Mouse (Mus musculus) brain, embryonic 18.5 days (tissue): ENCODE data around the gene Retn.
A peak's percentile ranks its signal among the peaks of the same experiment; 100 is the strongest.

Experiments
- DNase-seq: peaks from one replicate; pipeline ENCODE4 v3.0.0-alpha.2; 2012; ENCODE audit warnings: low read depth, low spot score

The Retn gene

DNA sequence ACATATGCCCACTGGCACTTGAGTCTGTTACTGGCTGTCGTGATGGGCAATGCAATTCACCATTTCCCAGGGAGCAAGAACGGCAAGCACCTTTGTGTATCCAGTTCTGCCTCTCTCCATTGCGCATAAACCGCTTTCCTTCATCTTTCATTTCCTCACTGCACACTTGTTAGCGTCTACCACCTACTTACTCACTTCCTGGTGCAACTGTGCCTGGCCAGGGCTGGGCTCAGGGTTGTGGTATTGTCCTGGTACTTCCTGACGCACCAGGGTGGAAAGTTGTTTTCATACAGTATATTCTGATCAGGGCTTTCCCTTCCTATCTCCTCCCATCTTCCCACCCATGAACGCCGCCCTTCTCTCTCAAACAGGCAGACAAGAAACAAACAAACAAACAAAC lies 5.3 kb downstream of the Retn start:
- DNase-seq, result no peak

DNA sequence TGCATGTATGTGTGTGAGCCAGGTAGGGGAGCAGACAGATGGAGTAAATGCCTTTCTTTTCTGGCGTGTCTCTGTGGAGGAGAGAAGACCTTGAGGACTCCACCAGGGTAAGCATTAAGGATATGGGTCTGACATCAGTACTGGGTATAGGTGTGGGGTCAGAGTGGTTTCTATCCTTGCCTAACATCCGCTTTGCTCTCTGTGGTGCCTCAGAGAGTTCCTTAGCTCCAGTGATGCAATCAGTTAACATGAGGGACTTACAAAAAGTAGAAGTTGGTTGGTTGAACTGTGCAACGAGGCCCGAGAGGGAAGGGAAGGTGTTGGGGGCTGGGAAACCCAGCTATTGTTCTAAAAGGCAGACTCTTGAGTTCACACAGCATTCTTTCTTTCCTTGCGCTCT lies 8.8 kb downstream of the Retn start:
- DNase-seq, result no peak

DNA sequence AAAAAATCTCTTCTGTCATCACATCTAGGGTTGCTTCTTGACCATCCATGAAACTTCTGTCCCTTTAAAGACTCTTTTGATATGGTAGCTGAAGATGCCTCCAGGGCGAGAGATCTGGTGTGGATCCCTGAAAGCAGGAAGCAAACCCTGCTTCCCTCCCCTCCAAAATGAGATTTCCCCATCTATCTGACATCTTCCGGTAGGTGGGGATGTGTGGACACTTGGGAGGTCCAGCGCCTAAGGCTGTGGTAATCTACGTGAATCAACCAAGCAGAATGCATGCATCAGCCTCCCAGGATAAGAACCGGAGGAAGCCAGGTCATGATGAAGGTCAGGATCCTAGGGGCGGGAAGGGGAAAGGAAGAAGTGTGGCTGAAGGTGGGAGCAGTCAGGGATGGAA lies 9.9 kb downstream of the Retn start, which contains the start of gene Mcemp1:
Mcemp1 (plus strand) TSS at position 248 of the 400 bp plus-strand sequence.
- no peak for DNase-seq

DNA sequence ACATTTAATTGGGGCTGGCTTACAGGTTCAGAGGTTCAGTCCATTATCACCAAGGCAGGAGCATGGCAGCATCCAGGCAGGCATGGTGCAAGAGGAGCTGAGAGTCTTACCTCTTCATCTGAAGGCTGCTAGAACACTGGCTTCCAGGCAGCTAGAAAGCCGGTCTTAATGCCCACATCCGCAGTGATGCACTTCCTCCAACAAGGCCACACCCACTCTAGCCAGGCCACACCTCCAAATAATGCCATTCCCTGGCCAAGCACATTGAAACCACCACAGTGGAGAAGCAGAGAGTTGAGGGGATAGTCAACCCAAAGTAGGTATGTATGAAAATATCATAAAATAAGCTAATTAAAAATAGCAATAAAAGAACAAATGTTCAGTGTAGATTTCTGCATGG lies 14.8 kb downstream of the Retn start:
- DNase-seq, result no peak

DNA sequence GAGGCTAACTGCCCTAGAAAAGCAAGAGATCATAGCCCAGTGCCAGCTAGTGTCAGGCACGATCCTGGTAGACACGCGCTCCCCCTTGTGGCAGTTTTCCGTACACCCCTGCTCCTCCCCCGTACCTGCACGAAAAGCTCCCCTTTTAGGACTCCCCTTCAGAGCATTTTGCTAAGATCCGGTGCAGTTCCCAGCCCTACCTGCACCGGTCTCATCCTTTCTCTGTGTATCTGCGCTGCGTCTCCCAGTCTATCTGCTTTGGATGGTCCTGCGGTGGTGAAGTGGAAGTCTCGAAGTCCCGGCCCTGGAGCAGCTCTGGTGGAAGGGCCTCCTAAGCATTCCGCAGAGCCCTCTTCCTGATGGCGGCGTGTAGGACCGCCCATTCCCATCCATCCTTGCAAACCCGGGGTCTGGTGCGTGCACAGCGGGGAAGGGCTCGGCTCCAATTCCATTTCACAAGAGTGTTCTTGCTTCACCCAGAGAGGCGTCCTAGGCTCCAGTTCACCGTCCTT lies 16.5 kb downstream of the Retn start, which contains the start of gene Fcor:
Fcor (minus strand) TSS at position 383 of the 512 bp plus-strand sequence.
- DNase-seq, result peak; percentile 70

DNA sequence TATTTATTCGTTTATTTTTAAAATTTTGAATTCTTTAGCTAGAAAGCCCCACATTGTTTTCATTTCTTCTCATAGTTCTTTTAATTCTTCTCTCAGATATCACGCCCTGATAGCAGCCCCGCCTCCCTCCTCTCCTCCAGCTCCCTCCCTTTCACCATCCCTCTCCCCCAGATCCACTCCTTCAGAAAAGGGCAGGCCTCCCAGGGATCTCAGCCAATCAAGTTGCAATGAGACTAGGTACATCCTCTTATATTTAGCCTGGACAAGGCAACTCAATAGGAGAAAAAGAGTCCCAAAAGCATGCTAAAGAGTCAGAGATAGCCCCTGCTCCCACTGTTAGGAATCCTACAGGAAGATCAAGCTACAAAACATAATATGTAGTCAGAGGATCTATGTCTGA lies 19.1 kb downstream of the Retn start:
- DNase-seq, result no peak

DNA sequence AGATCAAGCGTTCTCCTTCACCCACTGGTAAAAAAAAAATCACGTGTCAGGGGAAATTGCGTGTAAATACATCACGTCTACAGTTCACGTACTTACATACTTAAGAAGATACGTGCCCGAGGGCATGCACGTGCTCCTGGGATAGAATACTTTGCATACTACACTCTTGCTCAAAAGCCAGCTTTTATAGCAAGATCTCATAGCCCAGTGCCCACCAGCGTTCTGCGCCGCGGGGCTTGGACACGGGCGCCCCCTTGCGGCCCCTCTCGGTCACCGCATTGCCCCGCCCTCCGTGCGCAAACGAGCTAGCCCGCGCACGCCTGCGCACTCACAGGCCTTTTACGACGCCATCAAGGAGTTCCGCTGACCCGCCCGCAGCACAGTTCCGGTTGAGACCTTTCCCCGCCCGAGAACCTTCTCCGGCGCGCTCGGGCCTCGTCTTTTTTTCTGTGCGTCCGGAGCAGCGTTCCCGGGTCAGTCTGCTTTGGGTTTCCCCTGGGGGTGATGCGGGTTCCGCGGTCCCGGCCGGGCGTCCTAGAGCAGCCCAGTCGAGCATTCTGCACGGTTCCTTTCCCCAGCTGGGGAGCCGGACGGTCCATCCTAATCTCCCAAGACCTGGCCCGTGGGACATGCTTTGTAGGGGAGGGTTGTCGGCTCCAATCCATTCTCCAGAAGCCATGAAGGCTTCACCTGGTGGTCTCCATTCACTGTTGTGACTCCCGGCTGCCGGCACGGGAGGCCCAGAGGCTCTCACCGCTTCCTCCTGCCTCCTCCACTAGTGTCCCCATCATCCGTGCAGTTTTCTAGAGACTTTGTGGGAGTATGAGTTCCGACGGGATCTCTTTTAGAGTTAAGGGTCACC lies 20.8 kb downstream of the Retn start, which contains the start of gene Trappc5:
Trappc5 (plus strand) TSS at position 169 of the 862 bp plus-strand sequence.
- peak; percentile 84 for DNase-seq

DNA sequence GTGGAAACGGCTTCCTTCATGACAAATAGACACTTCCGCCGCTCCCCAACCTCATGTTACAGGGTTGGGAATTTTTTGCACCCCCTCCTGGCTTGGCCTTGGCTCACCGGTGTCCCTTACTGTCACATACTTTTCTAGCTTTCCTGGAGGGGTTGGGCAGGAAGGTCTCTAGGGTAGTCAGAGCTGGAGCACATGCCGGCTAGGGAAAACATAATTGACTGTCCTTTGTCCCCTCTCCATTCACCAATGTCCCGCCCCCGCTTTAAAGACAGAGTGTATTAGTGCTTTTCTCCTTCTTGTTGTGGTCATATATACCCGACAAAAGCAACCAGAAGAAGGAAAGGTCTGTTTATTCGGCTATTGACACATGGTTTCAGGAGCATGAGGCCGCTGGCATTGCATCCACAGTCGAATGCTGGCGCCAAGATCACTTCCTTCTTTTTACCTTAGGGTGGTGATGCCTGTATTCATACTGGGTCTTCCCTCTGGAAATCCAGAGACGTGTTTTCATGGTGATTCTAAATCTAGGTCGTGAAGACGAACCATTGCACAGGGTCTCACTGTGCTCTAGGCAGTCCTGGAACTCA lies 21.5 kb downstream of the Retn start:
- no peak for DNase-seq

DNA sequence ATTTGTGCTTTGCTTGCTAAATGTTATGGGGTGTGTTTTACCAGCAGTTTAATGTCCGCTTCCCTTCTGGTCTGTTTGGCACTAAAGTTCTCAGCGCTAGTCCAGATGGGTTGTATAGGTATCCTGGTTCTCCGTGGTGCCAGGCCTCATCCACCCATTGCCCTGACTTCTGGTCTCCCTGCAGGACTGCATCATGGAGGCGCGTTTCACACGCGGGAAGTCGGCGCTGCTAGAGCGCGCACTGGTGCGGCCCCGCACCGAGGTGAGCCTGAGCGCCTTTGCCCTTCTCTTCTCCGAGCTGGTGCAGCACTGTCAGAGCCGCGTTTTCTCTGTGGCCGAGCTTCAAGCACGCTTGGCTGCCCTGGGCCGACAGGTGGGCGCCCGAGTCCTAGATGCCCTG lies 23.3 kb downstream of the Retn start:
- DNase-seq, result no peak

DNA sequence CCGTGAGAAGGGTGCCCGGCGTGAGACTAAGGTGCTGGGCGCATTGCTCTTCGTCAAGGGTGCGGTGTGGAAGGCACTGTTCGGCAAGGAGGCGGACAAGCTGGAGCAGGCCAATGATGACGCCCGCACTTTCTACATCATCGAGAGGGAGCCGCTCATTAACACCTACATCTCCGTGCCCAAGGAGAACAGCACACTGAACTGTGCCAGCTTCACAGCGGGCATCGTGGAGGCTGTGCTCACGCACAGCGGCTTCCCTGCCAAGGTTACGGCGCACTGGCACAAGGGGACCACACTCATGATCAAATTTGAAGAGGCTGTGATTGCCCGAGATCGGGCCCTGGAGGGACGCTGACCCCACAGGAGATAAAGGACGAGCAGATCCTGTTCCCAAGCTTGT lies 23.7 kb downstream of the Retn start:
- DNase-seq, result no peak

DNA sequence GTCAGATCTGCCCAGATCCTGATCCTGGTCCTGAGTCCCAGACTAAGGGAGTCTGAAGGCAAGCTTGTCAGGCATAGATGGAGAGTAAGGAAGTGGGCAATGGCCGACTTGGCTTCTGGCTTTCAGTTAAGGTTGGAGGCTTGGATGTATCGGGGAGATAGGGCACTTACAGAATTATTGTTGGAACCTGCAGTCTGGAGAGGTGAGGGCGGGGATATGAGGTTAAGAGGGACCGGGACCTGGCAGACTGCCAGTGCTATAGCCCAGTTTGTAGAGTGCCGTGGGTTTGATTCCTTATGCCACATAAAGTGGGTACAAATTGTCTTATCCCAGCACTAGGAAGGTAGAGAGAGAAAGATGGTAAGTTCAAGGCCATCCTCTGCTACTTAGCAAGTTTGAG lies 24.1 kb downstream of the Retn start:
- no peak for DNase-seq

DNA sequence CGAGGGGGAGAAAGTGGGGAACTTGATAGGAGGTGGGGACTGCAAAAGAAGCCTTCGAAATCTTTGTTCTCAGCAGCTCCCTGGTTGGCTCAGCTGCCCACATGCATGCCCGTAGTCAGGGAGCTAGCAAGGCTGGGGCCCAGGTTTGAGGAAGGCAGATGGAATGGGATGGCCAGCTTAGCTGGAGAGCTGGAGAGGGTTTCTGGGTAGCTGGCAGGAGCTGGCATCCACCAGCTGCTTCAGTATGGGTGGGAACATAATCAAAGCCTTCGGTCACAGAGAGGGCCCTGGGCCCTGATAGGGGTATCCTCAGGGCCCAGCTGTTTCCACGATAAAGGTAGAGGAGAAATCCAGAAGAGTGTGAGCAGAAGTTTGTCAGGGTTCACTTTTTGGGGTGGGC lies 26.9 kb downstream of the Retn start:
- DNase-seq, result no peak

DNA sequence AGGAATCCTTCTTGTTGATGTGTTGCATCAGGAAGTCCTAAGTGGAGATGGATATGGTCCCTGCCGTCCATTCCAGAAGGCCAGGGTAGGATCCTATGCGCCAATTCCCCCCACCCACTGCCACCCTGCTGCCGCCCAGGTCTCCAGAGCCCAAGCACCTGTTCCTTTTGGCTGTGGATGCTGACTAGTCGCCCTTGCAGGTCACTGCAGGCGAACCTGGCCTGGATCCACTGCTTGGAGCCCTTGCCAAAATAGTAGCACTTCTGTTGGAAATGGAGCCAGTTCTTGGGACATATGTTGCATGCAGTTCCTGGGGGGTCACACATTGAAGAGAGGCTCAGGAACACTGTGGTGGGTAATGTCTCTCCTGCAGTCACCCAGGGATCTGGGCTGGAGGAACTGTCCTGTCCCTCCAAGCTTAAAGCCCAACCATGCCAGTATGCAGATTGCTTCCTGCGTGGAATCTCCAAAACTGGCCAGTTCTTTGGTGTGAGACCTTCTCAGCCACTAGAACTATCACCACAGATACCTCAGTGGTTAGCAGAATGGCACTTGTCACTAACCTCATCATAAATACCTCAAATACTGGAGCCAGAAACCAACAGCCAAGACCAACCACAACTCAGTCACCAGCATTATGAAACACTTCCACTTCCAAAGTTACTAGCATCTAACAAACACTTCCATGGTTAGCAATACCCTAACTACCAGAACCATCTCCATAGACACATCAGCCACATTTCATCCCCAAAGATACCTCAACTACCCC lies 28.0 kb downstream of the Retn start:
- no peak for DNase-seq

DNA sequence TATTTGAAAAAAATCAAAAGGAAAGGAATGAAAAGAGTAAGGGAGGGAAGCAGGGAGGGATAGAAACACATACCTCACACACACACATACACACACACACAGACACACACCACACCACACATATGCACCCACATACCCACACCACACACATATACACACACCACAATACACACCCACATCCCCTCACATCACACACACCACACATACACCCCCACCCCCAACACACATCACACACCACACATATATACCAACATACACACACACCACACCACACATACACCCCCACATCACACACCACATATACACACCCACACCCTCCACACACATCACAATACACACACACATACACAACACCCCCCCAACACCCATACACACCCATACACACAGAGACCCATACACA lies 29.0 kb downstream of the Retn start:
- DNase-seq, result no peak

DNA sequence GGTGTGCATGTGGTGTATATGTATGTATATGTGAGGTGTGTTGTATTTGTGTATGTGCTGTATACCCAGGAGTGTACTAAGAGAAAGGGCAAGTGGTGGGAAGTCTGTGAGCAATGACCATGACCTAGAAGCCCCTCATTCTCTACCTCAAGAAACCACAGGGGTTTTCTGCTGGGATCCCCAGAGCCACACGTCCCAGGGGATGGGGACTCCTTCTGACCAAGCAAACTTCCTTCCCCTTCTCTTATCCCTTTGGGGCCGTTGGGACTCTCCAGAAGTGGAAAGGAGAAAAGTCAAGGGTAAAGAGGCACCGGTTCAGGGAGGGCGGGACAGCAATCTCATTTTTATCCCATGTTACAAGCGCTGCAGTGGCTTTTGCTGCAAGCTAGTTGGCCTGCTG lies 29.9 kb downstream of the Retn start:
- no peak for DNase-seq

DNA sequence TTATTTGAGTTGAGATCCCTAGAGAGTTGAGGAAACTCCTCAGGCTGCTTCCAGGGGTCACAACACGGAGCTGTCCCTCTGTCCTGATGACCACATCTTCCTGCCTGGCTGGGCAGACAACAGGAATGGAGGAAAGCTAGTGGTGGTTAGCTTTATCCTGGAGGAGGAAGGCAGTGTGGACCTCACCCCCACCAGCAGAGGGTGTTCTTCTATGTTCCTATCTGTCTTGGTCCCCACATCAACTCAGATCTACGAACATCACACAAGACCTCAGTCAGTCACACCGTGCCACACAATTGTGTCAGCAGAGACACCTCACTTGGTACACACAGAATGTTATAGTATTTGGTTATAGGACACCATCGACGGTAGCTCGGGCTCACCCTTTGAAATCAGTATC lies 32.0 kb downstream of the Retn start:
- no peak for DNase-seq

DNA sequence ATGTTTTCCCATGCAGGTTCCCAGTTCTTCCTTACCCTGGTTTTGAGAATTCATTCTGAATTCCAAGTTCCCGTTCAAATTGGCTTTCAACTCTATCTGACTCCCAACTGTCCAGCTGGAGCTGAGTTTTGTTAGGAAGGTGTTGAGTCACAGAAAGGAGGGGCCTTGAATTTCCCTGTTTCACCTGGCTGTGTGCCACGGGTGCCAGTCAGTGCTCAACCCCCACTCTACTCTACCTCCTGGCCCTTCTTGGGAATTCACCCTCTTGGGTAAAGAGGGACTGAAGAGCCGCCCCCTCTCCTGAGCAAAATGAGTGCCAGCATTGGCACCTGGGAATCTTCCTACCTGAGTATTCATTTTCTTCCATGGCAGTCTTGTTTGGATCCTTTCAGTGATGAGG lies 35.2 kb downstream of the Retn start:
- no peak for DNase-seq

DNA sequence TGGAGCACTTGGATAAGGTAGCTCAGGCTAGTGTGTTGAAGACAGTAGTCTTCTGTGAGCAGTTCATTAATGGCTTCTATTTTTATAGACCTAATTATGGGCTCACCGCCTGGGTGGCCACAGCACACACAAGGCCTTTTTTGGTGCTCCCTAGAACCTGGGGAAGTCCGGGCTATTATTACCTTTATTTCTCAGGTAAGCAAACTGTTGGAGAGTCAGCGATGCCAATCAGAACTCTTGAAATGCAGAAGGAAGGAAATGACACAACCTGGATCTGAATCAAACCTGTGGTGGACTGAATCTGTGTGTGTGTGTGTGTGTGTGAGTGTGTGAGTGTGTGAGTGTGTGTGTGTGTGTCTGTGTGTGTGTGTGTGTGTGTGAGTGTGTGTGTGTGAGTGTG lies 38.6 kb downstream of the Retn start, which contains the start of gene Fcer2a:
Fcer2a (minus strand) TSS at position 55 of the 400 bp plus-strand sequence.
- DNase-seq, result no peak

DNA sequence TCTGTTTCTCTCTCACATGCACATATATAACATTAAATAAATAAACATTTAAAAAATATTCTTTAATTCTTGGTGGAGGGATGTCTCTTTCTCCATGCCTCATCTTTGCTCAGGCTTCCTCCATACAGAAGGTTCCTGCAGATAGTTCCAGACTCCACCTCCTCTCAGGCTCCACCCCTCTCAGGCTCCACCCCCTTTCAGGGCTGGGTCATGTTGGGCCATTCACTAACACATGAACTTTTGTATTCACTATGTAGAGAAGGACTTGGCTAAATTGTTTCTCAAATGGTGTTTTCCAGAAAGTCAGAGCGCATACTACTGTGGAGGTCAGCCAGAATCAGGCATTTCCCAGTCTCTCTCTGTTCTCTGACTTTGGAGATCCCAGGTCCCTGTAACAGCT lies 45.9 kb downstream of the Retn start:
- DNase-seq, result no peak

DNA sequence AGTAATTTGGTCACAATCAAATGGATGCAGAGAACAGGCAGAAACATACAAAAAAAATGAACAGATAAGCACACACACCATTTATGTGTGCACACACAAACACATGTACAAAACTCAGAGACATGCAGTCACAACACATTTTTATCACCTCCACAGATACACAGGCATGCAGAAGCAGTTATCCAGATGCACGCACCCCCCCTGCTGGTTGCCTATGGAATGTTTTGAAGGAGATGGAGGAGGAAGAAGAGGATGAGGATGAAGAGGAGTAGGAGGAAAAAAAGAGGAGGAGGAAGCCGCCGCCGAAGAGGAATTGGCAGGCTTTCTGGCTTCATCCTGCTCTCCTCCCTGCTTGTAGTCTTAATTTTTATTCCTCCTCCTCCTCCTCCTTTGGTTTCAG lies 50.1 kb downstream of the Retn start:
- DNase-seq, result no peak

DNA sequence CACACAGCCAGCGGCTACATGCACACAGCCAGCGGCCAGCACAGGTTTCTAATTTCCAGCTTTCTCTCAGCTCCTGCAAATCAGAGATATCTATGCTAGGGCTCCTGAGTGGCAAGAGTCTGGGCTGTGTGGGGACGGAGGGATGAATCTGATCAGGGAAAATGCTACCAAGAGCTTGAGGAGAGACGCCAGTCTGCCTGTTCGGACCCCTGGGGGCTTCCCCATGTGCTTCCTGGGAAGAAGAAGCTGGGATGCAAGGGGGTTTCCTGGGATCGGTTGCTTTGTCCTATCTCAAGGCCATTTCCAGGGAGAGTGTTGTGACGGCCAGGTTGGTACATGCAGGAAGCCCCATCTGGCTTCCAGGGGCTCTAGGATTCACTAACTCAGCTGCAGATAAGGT lies 52.0 kb downstream of the Retn start:
- no peak for DNase-seq
